ENCODE assay signal across 23 mouse cellular contexts in genomic region chr9:107520331-107520730, GRCm38 (mm10). TPM values are rescaled to one million over a fixed set of nuclear protein-coding genes. Genes with fewer than 3 reads are reported as not detected.
DNase-seq lines count a peak whose midpoint lies in the region; ATAC-seq and TF ChIP-seq lines count a peak whose summit lies in the region.
"Had no signal": no experiment of that assay in that cellular context is flagged by ENCODE, and none has a peak within 500 bp of the region (broad histone marks: within the 10 kb centered on the region; RNA-seq: fewer than 3 reads in every experiment).

No protein-coding gene starts in this region.

- no peaks in the 10 kb centered on the region for H3K36me3 ChIP-seq in lung, embryonic 14.5 days (ENCODE audit: insufficient read depth)
- peaks cover 11% of the 10 kb centered on the region for H3K36me3 ChIP-seq in midbrain, embryonic 14.5 days (ENCODE audit: control insufficient read depth, insufficient read depth, low read length)
- peaks cover 17% of the 10 kb centered on the region; the same call in 1 of the 2 replicates for H3K36me3 ChIP-seq in midbrain, postnatal 0 days (ENCODE audit: insufficient read depth, low read length)
- peaks cover 0 to 8% of the 10 kb centered on the region in 2 experiments; a peak in 1 of 4 replicates for H3K36me3 ChIP-seq in MEL (ENCODE audit: control insufficient read depth in 1 of 2, insufficient read depth in 2 of 2, low read length in 2 of 2)
- H3K36me3 ChIP-seq in hindbrain, embryonic 14.5 days (replicated peaks; ENCODE audit: control insufficient read depth, insufficient read depth) = peaks cover 14% of the 10 kb centered on the region; the same call in 1 of the 2 replicates
- H3K36me3 ChIP-seq: embryonic facial prominence, embryonic 13.5 days; forebrain, embryonic 12.5 days; G1E; heart, embryonic 15.5 days had no signal

- H3K27me3 ChIP-seq in lung, embryonic 14.5 days (ENCODE audit: insufficient read depth, low read length) = peaks cover 4% of the 10 kb centered on the region; the same call in 1 of the 2 replicates
- peaks cover 5% of the 10 kb centered on the region; the same call in 1 of the 2 replicates for H3K27me3 ChIP-seq in midbrain, embryonic 14.5 days (ENCODE audit: control insufficient read depth, insufficient read depth, low read length)
- peaks cover 5% of the 10 kb centered on the region; the same call in 1 of the 2 replicates for H3K27me3 ChIP-seq in midbrain, postnatal 0 days (ENCODE audit: insufficient read depth, low read length)
- no peaks in the 10 kb centered on the region for H3K27me3 ChIP-seq in MEL (ENCODE audit: control insufficient read depth in 1 of 2, insufficient read depth in 2 of 2, low read length in 2 of 2)
- H3K27me3 ChIP-seq in hindbrain, embryonic 14.5 days (ENCODE audit: control insufficient read depth, insufficient read depth, low read length) = peaks cover 9% of the 10 kb centered on the region

- no peak for ATAC-seq in lung, embryonic 14.5 days (ENCODE audit: insufficient read depth)
- ATAC-seq in midbrain, embryonic 14.5 days (ENCODE audit: low FRiP score, low TSS enrichment) = no peak
- no peak for ATAC-seq in midbrain, postnatal 0 days (ENCODE audit: low FRiP score)
- no peak for ATAC-seq in hindbrain, embryonic 14.5 days (ENCODE audit: low FRiP score)
- ATAC-seq: forebrain, embryonic 16.5 days; inflammation-experienced regulatory T-cells, adult 6 months had no signal

- TF ChIP-seq RAD21 in MEL (IDR thresholded peaks at IDR 0.05; ENCODE audit: low read depth, low read length) = no peak

- peak; percentile 22 for DNase-seq in lung, embryonic 14.5 days
- DNase-seq in lung, postnatal 36 days = no peak
- peak; percentile 41 for DNase-seq in midbrain, embryonic 14.5 days
- no peak for DNase-seq in midbrain, postnatal 0 days (ENCODE audit: low spot score)
- peak; percentile 30 for DNase-seq in MEL (ENCODE audit: low read depth, low spot score)
- DNase-seq in hindbrain, embryonic 14.5 days (ENCODE audit: low spot score) = no peak
- DNase-seq in adrenal gland, adult 2 months = no peak
- DNase-seq: adrenal gland, postnatal 14 days; cerebellum, adult 18-20 months; cerebellum, adult 9-11 months; cerebellum, postnatal 36 days; gastrocnemius, postnatal 10 days; heart, adult 18-20 months; heart, postnatal 14 days had no signal

- no peaks in the 10 kb centered on the region for H3K79me2 ChIP-seq in MEL (ENCODE audit: control insufficient read depth, insufficient read depth, low read length, poor library complexity)

- TF ChIP-seq POLR2A in MEL (IDR thresholded peaks at IDR 0.05; ENCODE audit: control insufficient read depth in 1 of 2, insufficient read depth in 1 of 2, low read depth in 1 of 2, low read length in 2 of 2, poor library complexity in 1 of 2) = no peak

- no peak overlapping the region for H3K4me2 ChIP-seq in lung, embryonic 14.5 days
- no peak overlapping the region for H3K4me2 ChIP-seq in midbrain, embryonic 14.5 days (ENCODE audit: low read length)
- H3K4me2 ChIP-seq in midbrain, postnatal 0 days (ENCODE audit: low read depth, low read length, poor library complexity, severe bottlenecking) = no peak overlapping the region
- no peak overlapping the region for H3K4me2 ChIP-seq in hindbrain, embryonic 14.5 days (replicated peaks)
- H3K4me2 ChIP-seq: embryonic facial prominence, embryonic 13.5 days; forebrain, embryonic 12.5 days; heart, embryonic 15.5 days had no signal

- TF ChIP-seq CTCF in lung, embryonic 14.5 days (IDR thresholded peaks at IDR 0.05; ENCODE audit: low read depth) = no peak
- TF ChIP-seq CTCF in midbrain, postnatal 0 days (IDR thresholded peaks at IDR 0.05) = no peak
- TF ChIP-seq CTCF in MEL (IDR thresholded peaks at IDR 0.05 in 2 of 3, conservative IDR thresholded peaks at IDR 0.05 in 1 of 3; ENCODE audit: control insufficient read depth in 1 of 3, insufficient read depth in 1 of 3, low read depth in 2 of 3, low read length in 3 of 3, poor library complexity in 1 of 3, severe bottlenecking in 1 of 3) = no peak

- no peak for TF ChIP-seq EP300 in MEL (IDR thresholded peaks at IDR 0.05; ENCODE audit: low read depth in 1 of 2, low read length in 2 of 2)

- H3K9ac ChIP-seq in lung, embryonic 14.5 days = no peak overlapping the region
- no peak overlapping the region for H3K9ac ChIP-seq in midbrain, embryonic 14.5 days (replicated peaks; ENCODE audit: low read length)
- no peak overlapping the region for H3K9ac ChIP-seq in midbrain, postnatal 0 days (replicated peaks; ENCODE audit: low read length, poor library complexity, severe bottlenecking)
- no peak overlapping the region; the same call in 1 of the 2 replicates for H3K9ac ChIP-seq in MEL (ENCODE audit: control insufficient read depth, low read depth, low read length, poor library complexity, severe bottlenecking)
- no peak overlapping the region for H3K9ac ChIP-seq in hindbrain, embryonic 14.5 days
- H3K9ac ChIP-seq: embryonic facial prominence, embryonic 13.5 days; forebrain, embryonic 12.5 days; heart, embryonic 15.5 days had no signal

- H3K27ac ChIP-seq in lung, embryonic 14.5 days (ENCODE audit: low read depth) = no peak overlapping the region
- no peak overlapping the region for H3K27ac ChIP-seq in midbrain, embryonic 14.5 days (replicated peaks; ENCODE audit: low read depth, low read length)
- H3K27ac ChIP-seq in midbrain, postnatal 0 days (ENCODE audit: low read depth, low read length) = no peak overlapping the region
- no peak overlapping the region for H3K27ac ChIP-seq in MEL (ENCODE audit: control insufficient read depth, low read depth, low read length)
- 0 out of 2 replicates have a peak overlapping the region, but pooled peaks have one; percentile 9 for H3K27ac ChIP-seq in hindbrain, embryonic 14.5 days
- H3K27ac ChIP-seq: embryonic facial prominence, embryonic 13.5 days; forebrain, embryonic 12.5 days; heart, embryonic 15.5 days had no signal

- no peaks in the 10 kb centered on the region for H3K9me3 ChIP-seq in lung, embryonic 14.5 days (ENCODE audit: low read depth, low read length)
- H3K9me3 ChIP-seq in midbrain, embryonic 14.5 days (ENCODE audit: control insufficient read depth, low read length) = no peaks in the 10 kb centered on the region
- no peaks in the 10 kb centered on the region for H3K9me3 ChIP-seq in midbrain, postnatal 0 days (ENCODE audit: low read length)
- no peaks in the 10 kb centered on the region for H3K9me3 ChIP-seq in MEL (replicated peaks; ENCODE audit: insufficient read depth, low read length)
- no peaks in the 10 kb centered on the region for H3K9me3 ChIP-seq in hindbrain, embryonic 14.5 days (ENCODE audit: control insufficient read depth, low read length)
- H3K9me3 ChIP-seq: embryonic facial prominence, embryonic 13.5 days; forebrain, embryonic 12.5 days; G1E; heart, embryonic 10.5 days; heart, embryonic 15.5 days had no signal

- WGBS in lung, embryonic 14.5 days = 68% methylated on average over 6 of the region's 6 CpGs
- 25% methylated on average over 6 of the region's 6 CpGs for WGBS in midbrain, embryonic 14.5 days
- WGBS in midbrain, postnatal 0 days = 20% methylated on average over 6 of the region's 6 CpGs
- WGBS in hindbrain, embryonic 14.5 days = 33% methylated on average over 6 of the region's 6 CpGs

- no peak overlapping the region for H3K4me3 ChIP-seq in lung, embryonic 14.5 days (ENCODE audit: low read depth, low read length)
- H3K4me3 ChIP-seq in midbrain, embryonic 14.5 days (replicated peaks; ENCODE audit: low read depth, low read length) = no peak overlapping the region
- H3K4me3 ChIP-seq in midbrain, postnatal 0 days (ENCODE audit: low read depth, low read length) = no peak overlapping the region
- no peak overlapping the region for H3K4me3 ChIP-seq in MEL (ENCODE audit: control insufficient read depth in 1 of 2, insufficient read depth in 1 of 2, low read depth in 2 of 2, low read length in 2 of 2)
- no peak overlapping the region for H3K4me3 ChIP-seq in hindbrain, embryonic 14.5 days (replicated peaks; ENCODE audit: low read length)
- H3K4me3 ChIP-seq: embryonic facial prominence, embryonic 13.5 days; forebrain, embryonic 12.5 days; heart, embryonic 10.5 days; heart, embryonic 15.5 days had no signal

- H3K4me1 ChIP-seq in lung, embryonic 14.5 days (ENCODE audit: insufficient read depth) = no peaks in the 10 kb centered on the region
- peaks cover 17% of the 10 kb centered on the region for H3K4me1 ChIP-seq in midbrain, embryonic 14.5 days (ENCODE audit: control insufficient read depth, insufficient read depth, low read length)
- H3K4me1 ChIP-seq in midbrain, postnatal 0 days (ENCODE audit: insufficient read depth, low read length) = peaks cover 3% of the 10 kb centered on the region; the same call in 1 of the 2 replicates
- peaks cover 0 to 12% of the 10 kb centered on the region in 2 experiments; a peak in 3 of 4 replicates for H3K4me1 ChIP-seq in MEL (ENCODE audit: control insufficient read depth in 1 of 2, insufficient read depth in 2 of 2, low read length in 2 of 2)
- H3K4me1 ChIP-seq in hindbrain, embryonic 14.5 days (replicated peaks; ENCODE audit: control insufficient read depth, insufficient read depth, low read length) = peaks cover 20% of the 10 kb centered on the region; the same call in 1 of the 2 replicates

RNA-seq across cellular contexts. Expression of gene Tmem115, which starts 13.4 kb away (rescaled TPM):
- polyA plus RNA-seq in lung, embryonic 14.5 days (2014; fragmentation: Nextera tagmentation; extraction: Ambion mirVana) = 42.1 and 45.3 TPM in 2 replicates
- 50.9 and 51.7 TPM in 2 replicates for polyA plus RNA-seq in midbrain, embryonic 14.5 days (2014; fragmentation: Nextera tagmentation; extraction: Ambion mirVana)
- 57.8 and 70.4 TPM in 2 replicates for total RNA-seq in midbrain, postnatal 0 days (2014; rRNA removed)
- polyA plus RNA-seq in midbrain, postnatal 0 days (2015; fragmentation: Nextera tagmentation; extraction: Ambion mirVana) = 51.9 and 53.6 TPM in 2 replicates
- total RNA-seq in MEL (2012; rRNA removed) = 26.0 and 34.6 TPM in 2 replicates
- 10 to 100 TPM in 1 of 2 experiments, not detected in 1; 39.3 TPM for polyA plus RNA-seq in MEL (2012; ENCODE audit: insufficient read depth in 1 of 2, insufficient read length in 2 of 2, low read depth in 1 of 2, low replicate concordance in 2 of 2, missing spikeins in 1 of 2)
- polyA plus RNA-seq in hindbrain, embryonic 14.5 days (2014; fragmentation: Nextera tagmentation; extraction: Ambion mirVana) = 47.1 and 51.7 TPM in 2 replicates
- 10 to 100 TPM; 43.2 to 48.1 TPM for total RNA-seq in adrenal gland, adult 2 months (2021)
- polyA plus RNA-seq in adrenal gland, adult 2 months (2012; rRNA removed) = 84.2 and 96.5 TPM in 2 replicates

RNA-seq across cellular contexts. Expression of gene Cyb561d2, which starts 21.7 kb away (rescaled TPM):
- polyA plus RNA-seq in lung, embryonic 14.5 days (2014; fragmentation: Nextera tagmentation; extraction: Ambion mirVana) = 22.9 and 23.0 TPM in 2 replicates
- 35.1 and 49.6 TPM in 2 replicates for polyA plus RNA-seq in midbrain, embryonic 14.5 days (2014; fragmentation: Nextera tagmentation; extraction: Ambion mirVana)
- total RNA-seq in midbrain, postnatal 0 days (2014; rRNA removed) = 39.0 and 50.8 TPM in 2 replicates
- polyA plus RNA-seq in midbrain, postnatal 0 days (2015; fragmentation: Nextera tagmentation; extraction: Ambion mirVana) = 50.0 and 58.1 TPM in 2 replicates
- 38.1 and 38.3 TPM in 2 replicates for total RNA-seq in MEL (2012; rRNA removed)
- polyA plus RNA-seq in MEL (2012; ENCODE audit: insufficient read depth in 1 of 2, insufficient read length in 2 of 2, low read depth in 1 of 2, low replicate concordance in 2 of 2, missing spikeins in 1 of 2) = 10 to 100 TPM in 1 of 2 experiments, not detected in 1; 37.8 TPM
- polyA plus RNA-seq in hindbrain, embryonic 14.5 days (2014; fragmentation: Nextera tagmentation; extraction: Ambion mirVana) = 44.9 and 49.3 TPM in 2 replicates
- total RNA-seq in adrenal gland, adult 2 months (2021) = 10 to 100 TPM; 14.6 to 22.0 TPM
- 59.1 and 68.0 TPM in 2 replicates for polyA plus RNA-seq in adrenal gland, adult 2 months (2012; rRNA removed)

RNA-seq across cellular contexts. Expression of gene Nprl2, which starts 21.7 kb away (rescaled TPM):
- polyA plus RNA-seq in lung, embryonic 14.5 days (2014; fragmentation: Nextera tagmentation; extraction: Ambion mirVana) = 32.9 and 34.6 TPM in 2 replicates
- polyA plus RNA-seq in midbrain, embryonic 14.5 days (2014; fragmentation: Nextera tagmentation; extraction: Ambion mirVana) = 69.4 and 75.7 TPM in 2 replicates
- total RNA-seq in midbrain, postnatal 0 days (2014; rRNA removed) = 55.5 and 68.7 TPM in 2 replicates
- 60.0 and 66.5 TPM in 2 replicates for polyA plus RNA-seq in midbrain, postnatal 0 days (2015; fragmentation: Nextera tagmentation; extraction: Ambion mirVana)
- total RNA-seq in MEL (2012; rRNA removed) = 23.2 and 25.4 TPM in 2 replicates
- polyA plus RNA-seq in MEL (2012; ENCODE audit: insufficient read depth in 1 of 2, insufficient read length in 2 of 2, low read depth in 1 of 2, low replicate concordance in 2 of 2, missing spikeins in 1 of 2) = 10 to 100 TPM in 1 of 2 experiments, not detected in 1; 30.2 TPM
- polyA plus RNA-seq in hindbrain, embryonic 14.5 days (2014; fragmentation: Nextera tagmentation; extraction: Ambion mirVana) = 65.8 and 71.4 TPM in 2 replicates
- 10 to 100 TPM; 27.9 to 31.5 TPM for total RNA-seq in adrenal gland, adult 2 months (2021)
- polyA plus RNA-seq in adrenal gland, adult 2 months (2012; rRNA removed) = 24.2 and 31.9 TPM in 2 replicates

RNA-seq across cellular contexts. Expression of gene Zmynd10, which starts 26.8 kb away (rescaled TPM):
- 1.1 and 1.2 TPM in 2 replicates for polyA plus RNA-seq in lung, embryonic 14.5 days (2014; fragmentation: Nextera tagmentation; extraction: Ambion mirVana)
- 2.2 and 2.5 TPM in 2 replicates for polyA plus RNA-seq in midbrain, embryonic 14.5 days (2014; fragmentation: Nextera tagmentation; extraction: Ambion mirVana)
- 3.3 and 4.2 TPM in 2 replicates for total RNA-seq in midbrain, postnatal 0 days (2014; rRNA removed)
- 4.9 and 5.0 TPM in 2 replicates for polyA plus RNA-seq in midbrain, postnatal 0 days (2015; fragmentation: Nextera tagmentation; extraction: Ambion mirVana)
- total RNA-seq in MEL (2012; rRNA removed) = 0.26 and 0.31 TPM in 2 replicates
- under 1 TPM in 1 of 2 experiments, not detected in 1; 0.85 TPM for polyA plus RNA-seq in MEL (2012; ENCODE audit: insufficient read depth in 1 of 2, insufficient read length in 2 of 2, low read depth in 1 of 2, low replicate concordance in 2 of 2, missing spikeins in 1 of 2)
- 3.3 TPM in 2 replicates for polyA plus RNA-seq in hindbrain, embryonic 14.5 days (2014; fragmentation: Nextera tagmentation; extraction: Ambion mirVana)
- total RNA-seq in adrenal gland, adult 2 months (2021) = under 1 TPM; 0.45 to 0.52 TPM
- polyA plus RNA-seq in adrenal gland, adult 2 months (2012; rRNA removed) = 0.37 and 0.61 TPM in 2 replicates
- total RNA-seq: gastrocnemius, postnatal 4 days; heart, postnatal 14 days; hematopoietic stem cell, adult 5-6 weeks had no signal
- polyA plus RNA-seq: heart, embryonic 10.5 days had no signal

RNA-seq across cellular contexts. Expression of gene Rassf1, which starts 31.0 kb away (rescaled TPM):
- polyA plus RNA-seq in lung, embryonic 14.5 days (2014; fragmentation: Nextera tagmentation; extraction: Ambion mirVana) = 51.3 and 54.1 TPM in 2 replicates
- polyA plus RNA-seq in midbrain, embryonic 14.5 days (2014; fragmentation: Nextera tagmentation; extraction: Ambion mirVana) = 35.5 and 40.4 TPM in 2 replicates
- total RNA-seq in midbrain, postnatal 0 days (2014; rRNA removed) = 21.1 and 25.7 TPM in 2 replicates
- polyA plus RNA-seq in midbrain, postnatal 0 days (2015; fragmentation: Nextera tagmentation; extraction: Ambion mirVana) = 33.4 and 36.6 TPM in 2 replicates
- 40.6 and 48.0 TPM in 2 replicates for total RNA-seq in MEL (2012; rRNA removed)
- 10 to 100 TPM in 1 of 2 experiments, not detected in 1; 56.9 TPM for polyA plus RNA-seq in MEL (2012; ENCODE audit: insufficient read depth in 1 of 2, insufficient read length in 2 of 2, low read depth in 1 of 2, low replicate concordance in 2 of 2, missing spikeins in 1 of 2)
- 32.6 and 33.5 TPM in 2 replicates for polyA plus RNA-seq in hindbrain, embryonic 14.5 days (2014; fragmentation: Nextera tagmentation; extraction: Ambion mirVana)
- 10 to 100 TPM; 15.5 to 18.6 TPM for total RNA-seq in adrenal gland, adult 2 months (2021)
- polyA plus RNA-seq in adrenal gland, adult 2 months (2012; rRNA removed) = 15.3 and 16.7 TPM in 2 replicates

Comparison
In these comparisons a context has a peak if more than half of its experiments do, and no peak if none do; other contexts are left out.
1. DNase-seq: peak in lung, embryonic 14.5 days (single experiment), midbrain, embryonic 14.5 days (single experiment) and MEL (single experiment); none in lung, postnatal 36 days (single experiment), midbrain, postnatal 0 days (single experiment), hindbrain, embryonic 14.5 days (single experiment) and adrenal gland, adult 2 months (single experiment).